Mouse (Mus musculus): ENCODE data around the gene Scn2b. TPM values are rescaled to one million over a fixed set of nuclear protein-coding genes. Genes with fewer than 3 reads are reported as not detected.

Gene Scn2b
- polyA plus RNA-seq, 1 experiment from 2014 or later = 1.4 TPM

DNA sequence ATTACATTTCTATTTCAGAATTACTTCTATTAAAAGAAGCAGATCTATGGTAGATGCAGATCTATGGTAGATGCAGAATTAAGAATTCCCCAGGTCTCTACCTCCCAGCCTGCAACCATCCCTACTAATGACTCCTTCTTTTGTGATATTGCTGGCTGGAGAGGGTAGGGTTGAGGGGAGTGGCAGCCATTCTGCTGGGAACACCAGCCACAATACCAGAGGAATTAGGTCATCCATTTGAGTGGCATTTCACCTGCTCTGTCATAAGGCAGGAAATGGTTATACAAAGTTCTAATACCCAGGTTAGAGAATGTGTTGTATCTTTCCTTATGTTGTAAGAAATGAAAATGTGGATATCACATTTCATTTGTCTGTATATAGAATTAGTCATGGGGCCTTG is 29.5 kb upstream of the Scn2b start:
- Histone ChIP-seq H3K4me1 (ENCODE audit: control insufficient read depth in 2 of 2, insufficient read depth in 2 of 2, low read length in 2 of 2) (peaks cover 0 to 4% of the 10 kb centered on the region in 2 experiments; a peak in 2 of 4 replicates), H3K27ac (replicated peaks in 1 of 2; ENCODE audit: control insufficient read depth in 1 of 2, insufficient read depth in 1 of 2, low read depth in 2 of 2, low read length in 2 of 2) (no peak overlapping the region), H3K4me2 (ENCODE audit: low read length) (no peak overlapping the region), H3K9me3 (ENCODE audit: control insufficient read depth, low read length) (no peaks in the 10 kb centered on the region), H3K9ac (ENCODE audit: low read length) (no peak overlapping the region), H3K4me3 (ENCODE audit: control insufficient read depth in 1 of 2, insufficient read depth in 1 of 2, low read depth in 1 of 2, low read length in 2 of 2) (no peak overlapping the region), H3K27me3 (ENCODE audit: control insufficient read depth, insufficient read depth, low read length) (no peaks in the 10 kb centered on the region), H3K36me3 (ENCODE audit: control insufficient read depth, insufficient read depth, low read length) (no peaks in the 10 kb centered on the region)
- no peak for ATAC-seq (ENCODE audit: insufficient number of reproducible peaks, insufficient read depth, low FRiP score, low read depth)

DNA sequence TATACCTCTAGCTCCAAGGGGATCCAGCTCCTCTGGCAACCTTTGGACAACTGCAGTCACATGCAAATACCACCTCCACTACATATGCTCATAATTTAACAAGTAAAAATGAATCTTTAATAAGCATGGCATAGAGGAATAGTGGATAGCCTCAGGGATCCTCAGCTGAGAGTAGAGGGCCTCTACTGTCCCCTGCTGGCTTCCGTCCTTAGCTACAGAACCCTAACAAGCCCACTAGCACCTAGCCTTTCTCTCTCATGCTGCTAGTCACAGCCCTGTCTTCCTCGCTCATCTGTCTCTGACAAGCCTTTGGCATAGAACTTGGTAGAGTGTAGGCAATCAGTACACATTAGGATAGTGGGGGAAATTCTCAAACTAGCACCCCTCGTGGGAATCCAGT is 26.8 kb upstream of the Scn2b start:
- no peak overlapping the region for H3K9ac ChIP-seq (ENCODE audit: low read length)

DNA sequence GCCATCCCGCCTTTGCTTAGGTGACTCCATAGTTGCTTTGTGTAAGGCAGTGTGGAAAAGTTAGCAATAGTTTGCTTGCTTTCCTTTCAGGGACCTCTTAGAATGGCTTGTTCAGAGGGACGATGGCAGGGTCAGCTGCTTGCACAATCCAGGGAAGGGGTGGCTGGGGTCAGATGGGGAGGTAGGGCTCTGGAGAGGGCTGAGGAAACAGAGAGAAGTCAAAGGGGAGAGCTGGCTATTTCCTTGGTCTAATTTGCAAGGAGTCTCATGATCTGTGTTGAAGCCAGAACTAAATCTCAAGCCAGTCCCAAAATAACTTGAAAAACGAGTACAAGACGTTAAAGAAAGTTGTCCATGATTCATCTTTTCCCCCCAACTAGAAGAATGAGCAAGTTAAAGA is 24.9 kb upstream of the Scn2b start:
- H3K9me3 ChIP-seq (ENCODE audit: control insufficient read depth, low read length) = no peaks in the 10 kb centered on the region
- ATAC-seq (ENCODE audit: insufficient number of reproducible peaks, insufficient read depth, low FRiP score, low read depth) = no peak
- H3K9ac ChIP-seq (ENCODE audit: low read length) = no peak overlapping the region
- H3K4me2 ChIP-seq (ENCODE audit: low read length) = no peak overlapping the region
- H3K27me3 ChIP-seq (ENCODE audit: control insufficient read depth, insufficient read depth, low read length) = no peaks in the 10 kb centered on the region
- peaks cover 0 to 4% of the 10 kb centered on the region in 2 experiments; a peak in 2 of 4 replicates for H3K4me1 ChIP-seq (ENCODE audit: control insufficient read depth in 2 of 2, insufficient read depth in 2 of 2, low read length in 2 of 2)
- H3K27ac ChIP-seq (replicated peaks in 1 of 2; ENCODE audit: control insufficient read depth in 1 of 2, insufficient read depth in 1 of 2, low read depth in 2 of 2, low read length in 2 of 2) = peak overlapping the region in 1 of 2 experiments; percentile 41; a peak in 2 of 4 replicates
- WGBS = 44% methylated on average over 4 of the region's 4 CpGs
- no peaks in the 10 kb centered on the region for H3K36me3 ChIP-seq (ENCODE audit: control insufficient read depth, insufficient read depth, low read length)
- H3K4me3 ChIP-seq (ENCODE audit: control insufficient read depth in 1 of 2, insufficient read depth in 1 of 2, low read depth in 1 of 2, low read length in 2 of 2) = no peak overlapping the region

More for the DNA sequence above, 26.8 kb upstream of the Scn2b start:
- Histone ChIP-seq H3K36me3 (ENCODE audit: control insufficient read depth, insufficient read depth, low read length) (no peaks in the 10 kb centered on the region), H3K4me1 (ENCODE audit: control insufficient read depth in 2 of 2, insufficient read depth in 2 of 2, low read length in 2 of 2) (peaks cover 0 to 4% of the 10 kb centered on the region in 2 experiments; a peak in 2 of 4 replicates), H3K27me3 (ENCODE audit: control insufficient read depth, insufficient read depth, low read length) (no peaks in the 10 kb centered on the region), H3K4me2 (ENCODE audit: low read length) (no peak overlapping the region), H3K27ac (replicated peaks in 1 of 2; ENCODE audit: control insufficient read depth in 1 of 2, insufficient read depth in 1 of 2, low read depth in 2 of 2, low read length in 2 of 2) (no peak overlapping the region), H3K9me3 (ENCODE audit: control insufficient read depth, low read length) (no peaks in the 10 kb centered on the region), H3K4me3 (ENCODE audit: control insufficient read depth in 1 of 2, insufficient read depth in 1 of 2, low read depth in 1 of 2, low read length in 2 of 2) (no peak overlapping the region)
- ATAC-seq (ENCODE audit: insufficient number of reproducible peaks, insufficient read depth, low FRiP score, low read depth) = no peak
- WGBS = 53% methylated on average over 3 of the region's 3 CpGs

DNA sequence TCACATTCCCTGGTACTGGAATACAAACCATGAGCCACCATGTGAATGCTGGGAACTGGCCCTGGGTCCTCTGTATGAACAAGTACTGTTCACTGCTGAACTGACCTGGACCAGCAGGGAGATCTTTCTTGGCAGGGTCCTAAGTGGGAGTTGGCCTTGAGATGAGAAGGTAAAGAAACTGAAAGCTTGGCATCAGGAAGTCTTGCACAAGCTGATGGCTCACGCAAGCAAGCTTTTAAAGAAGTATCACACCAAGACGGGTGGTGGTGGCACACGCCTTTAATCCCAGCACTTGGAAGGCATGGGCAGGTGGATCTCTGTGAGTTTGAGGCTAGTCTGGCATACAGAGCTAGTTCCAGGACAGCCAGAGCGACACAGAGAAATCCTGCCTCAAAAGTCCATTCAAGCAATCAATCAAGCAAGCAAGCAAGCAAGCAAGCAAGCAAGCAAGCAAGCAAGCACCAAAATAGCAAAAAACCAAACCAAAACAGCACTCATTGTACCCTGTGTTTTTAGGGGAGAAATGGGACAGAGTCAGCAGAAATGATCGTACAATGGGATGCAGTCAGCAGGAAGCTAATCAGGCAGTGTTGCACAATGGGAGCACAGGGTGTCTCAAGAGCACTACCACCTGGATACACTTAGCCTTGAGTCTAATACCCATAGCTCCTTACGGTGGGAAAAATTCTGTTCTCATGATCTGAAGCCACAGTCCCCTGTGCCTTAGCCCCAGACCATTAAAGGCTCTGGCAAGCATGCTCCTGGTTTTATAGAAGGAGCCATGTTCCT is 22.2 kb upstream of the Scn2b start:
- Histone ChIP-seq H3K9me3 (ENCODE audit: control insufficient read depth, low read length) (no peaks in the 10 kb centered on the region), H3K4me2 (ENCODE audit: low read length) (no peak overlapping the region), H3K4me3 (ENCODE audit: control insufficient read depth in 1 of 2, insufficient read depth in 1 of 2, low read depth in 1 of 2, low read length in 2 of 2) (no peak overlapping the region), H3K4me1 (ENCODE audit: control insufficient read depth in 2 of 2, insufficient read depth in 2 of 2, low read length in 2 of 2) (peaks cover 0 to 4% of the 10 kb centered on the region in 2 experiments; a peak in 2 of 4 replicates), H3K9ac (ENCODE audit: low read length) (no peak overlapping the region), H3K27ac (replicated peaks in 1 of 2; ENCODE audit: control insufficient read depth in 1 of 2, insufficient read depth in 1 of 2, low read depth in 2 of 2, low read length in 2 of 2) (no peak overlapping the region), H3K27me3 (ENCODE audit: control insufficient read depth, insufficient read depth, low read length) (no peaks in the 10 kb centered on the region), H3K36me3 (ENCODE audit: control insufficient read depth, insufficient read depth, low read length) (no peaks in the 10 kb centered on the region)
- ATAC-seq (ENCODE audit: insufficient number of reproducible peaks, insufficient read depth, low FRiP score, low read depth) = no peak
- WGBS = 79% methylated on average over 6 of the region's 6 CpGs

- no peak overlapping the region for H3K27ac ChIP-seq (replicated peaks in 1 of 2; ENCODE audit: control insufficient read depth in 1 of 2, insufficient read depth in 1 of 2, low read depth in 2 of 2, low read length in 2 of 2)
- H3K9me3 ChIP-seq (ENCODE audit: control insufficient read depth, low read length) = no peaks in the 10 kb centered on the region
- H3K27me3 ChIP-seq (ENCODE audit: control insufficient read depth, insufficient read depth, low read length) = no peaks in the 10 kb centered on the region
- no peak overlapping the region for H3K4me2 ChIP-seq (ENCODE audit: low read length)
- no peaks in the 10 kb centered on the region for H3K36me3 ChIP-seq (ENCODE audit: control insufficient read depth, insufficient read depth, low read length)
- ATAC-seq (ENCODE audit: insufficient number of reproducible peaks, insufficient read depth, low FRiP score, low read depth) = no peak
- no peak overlapping the region for H3K4me3 ChIP-seq (ENCODE audit: control insufficient read depth in 1 of 2, insufficient read depth in 1 of 2, low read depth in 1 of 2, low read length in 2 of 2)
- 82% methylated on average over 5 of the region's 5 CpGs for WGBS
- H3K4me1 ChIP-seq (ENCODE audit: control insufficient read depth in 2 of 2, insufficient read depth in 2 of 2, low read length in 2 of 2) = peaks cover under 1 to 4% of the 10 kb centered on the region in 2 experiments; a peak in 2 of 4 replicates
- no peak overlapping the region for H3K9ac ChIP-seq (ENCODE audit: low read length)
These were observed 19.7 kb upstream of the Scn2b start for GRCm38 (mm10) chr9:45097877-45098276.

- ATAC-seq (ENCODE audit: insufficient number of reproducible peaks, insufficient read depth, low FRiP score, low read depth) = no peak
- Histone ChIP-seq H3K27me3 (ENCODE audit: control insufficient read depth, insufficient read depth, low read length) (no peaks in the 10 kb centered on the region), H3K27ac (replicated peaks in 1 of 2; ENCODE audit: control insufficient read depth in 1 of 2, insufficient read depth in 1 of 2, low read depth in 2 of 2, low read length in 2 of 2) (no peak overlapping the region), H3K36me3 (ENCODE audit: control insufficient read depth, insufficient read depth, low read length) (no peaks in the 10 kb centered on the region), H3K9ac (ENCODE audit: low read length) (no peak overlapping the region), H3K4me2 (ENCODE audit: low read length) (no peak overlapping the region), H3K9me3 (ENCODE audit: control insufficient read depth, low read length) (no peaks in the 10 kb centered on the region), H3K4me3 (ENCODE audit: control insufficient read depth in 1 of 2, insufficient read depth in 1 of 2, low read depth in 1 of 2, low read length in 2 of 2) (no peak overlapping the region), H3K4me1 (ENCODE audit: control insufficient read depth in 2 of 2, insufficient read depth in 2 of 2, low read length in 2 of 2) (peaks cover 4 to 9% of the 10 kb centered on the region in 2 experiments; a peak in 3 of 4 replicates)
- WGBS = 30% methylated on average over 3 of the region's 3 CpGs
These were observed 19.2 kb upstream of the Scn2b start for GRCm38 (mm10) chr9:45098426-45098825.

- no peak overlapping the region for H3K27ac ChIP-seq (replicated peaks in 1 of 2; ENCODE audit: control insufficient read depth in 1 of 2, insufficient read depth in 1 of 2, low read depth in 2 of 2, low read length in 2 of 2)
- H3K4me3 ChIP-seq (ENCODE audit: control insufficient read depth in 1 of 2, insufficient read depth in 1 of 2, low read depth in 1 of 2, low read length in 2 of 2) = no peak overlapping the region
- H3K4me1 ChIP-seq (ENCODE audit: control insufficient read depth in 2 of 2, insufficient read depth in 2 of 2, low read length in 2 of 2) = peaks cover 7 to 12% of the 10 kb centered on the region in 2 experiments; a peak in 3 of 4 replicates
- WGBS = 88% methylated on average over 1 of the region's 1 CpGs
- no peaks in the 10 kb centered on the region for H3K9me3 ChIP-seq (ENCODE audit: control insufficient read depth, low read length)
- ATAC-seq (ENCODE audit: insufficient number of reproducible peaks, insufficient read depth, low FRiP score, low read depth) = no peak
- H3K4me2 ChIP-seq (ENCODE audit: low read length) = no peak overlapping the region
- H3K27me3 ChIP-seq (ENCODE audit: control insufficient read depth, insufficient read depth, low read length) = no peaks in the 10 kb centered on the region
- H3K36me3 ChIP-seq (ENCODE audit: control insufficient read depth, insufficient read depth, low read length) = no peaks in the 10 kb centered on the region
- H3K9ac ChIP-seq (ENCODE audit: low read length) = no peak overlapping the region
These were observed 15.1 kb upstream of the Scn2b start for GRCm38 (mm10) chr9:45102528-45102927.
